Mouse (Mus musculus) stomach, embryonic 16.5 days (tissue): ENCODE measurements around the gene Gpr89. TPM values are rescaled to one million over a fixed set of nuclear protein-coding genes. Genes with fewer than 3 reads are reported as not detected.
A peak's percentile ranks its signal among the peaks of the same experiment; 100 is the strongest.

Experiments
- ATAC-seq: fragments of 200-750 bp; cut with Nextera tagmentation; 2 replicates; pipeline ENCODE4 v1.8.0; 2017; ENCODE audit warnings: moderate number of reproducible peaks, moderate TSS enrichment; ENCODE audit not compliant: insufficient read depth, low FRiP score
- H3K27ac ChIP-seq: fragments of 300-500 bp; sonication (generic); 2 replicates; pipeline ENCODE4 v1.5.1; 2014; ENCODE audit warnings: low read length
- H3K27me3 ChIP-seq: fragments of 300-500 bp; sonication (generic); 2 replicates; pipeline ENCODE4 v1.6.1; 2014; ENCODE audit warnings: low read length, control low read depth, mixed read lengths; ENCODE audit not compliant: control insufficient read depth, insufficient read depth
- H3K36me3 ChIP-seq: fragments of 300-500 bp; sonication (generic); 2 replicates; pipeline ENCODE4 v1.6.1; 2014; ENCODE audit warnings: low read length; ENCODE audit not compliant: control insufficient read depth, insufficient read depth
- H3K4me1 ChIP-seq: fragments of 300-500 bp; sonication (generic); 2 replicates; pipeline ENCODE4 v1.6.1; 2014; ENCODE audit warnings: low read length, control low read depth, mixed read lengths; ENCODE audit not compliant: control insufficient read depth, insufficient read depth
- H3K4me2 ChIP-seq: fragments of 300-500 bp; sonication (generic); 2 replicates; pipeline ENCODE4 v1.6.1; 2014; ENCODE audit warnings: low read depth, low read length, mixed read lengths
- H3K4me3 ChIP-seq: fragments of 300-500 bp; sonication (generic); replicated peaks from 2 replicates; pipeline ENCODE4 v1.5.1; 2014; ENCODE audit warnings: mild to moderate bottlenecking, low read length
- H3K9ac ChIP-seq: fragments of 300-500 bp; sonication (generic); 2 replicates; pipeline ENCODE4 v1.6.1; 2014; ENCODE audit warnings: low read length
- H3K9me3 ChIP-seq: fragments of 300-500 bp; sonication (generic); replicated peaks from 2 replicates; pipeline ENCODE4 v1.6.1; 2016; ENCODE audit warnings: low read length, control low read depth; ENCODE audit not compliant: control insufficient read depth
- WGBS: fragments of 180-500 bp; shearing (Covaris S2); extraction: QIAGEN DNeasy Blood & Tissue Kit; methylation state at CpG from one replicate; pipeline ENCODE4 v1.1.7; 2014; 5-methylcytosine and 5-hydroxymethylcytosine counted together
- polyA plus RNA-seq: library from polyadenylated mRNA; unstranded; fragments of >200 nt; fragmentation: Nextera tagmentation; extraction: Ambion mirVana; gene quantifications from 2 replicates; pipeline ENCODE4 v1.2.1, GENCODE M21; 2015

Gene Gpr89
- polyA plus RNA-seq, 1 experiment from 2014 or later: 50.3 TPM

GRCm38 (mm10) chr3:96920991-96921390, 15.8 kb upstream of the Gpr89 start:
- 63% methylated on average over 7 of the region's 7 CpGs for WGBS

DNA sequence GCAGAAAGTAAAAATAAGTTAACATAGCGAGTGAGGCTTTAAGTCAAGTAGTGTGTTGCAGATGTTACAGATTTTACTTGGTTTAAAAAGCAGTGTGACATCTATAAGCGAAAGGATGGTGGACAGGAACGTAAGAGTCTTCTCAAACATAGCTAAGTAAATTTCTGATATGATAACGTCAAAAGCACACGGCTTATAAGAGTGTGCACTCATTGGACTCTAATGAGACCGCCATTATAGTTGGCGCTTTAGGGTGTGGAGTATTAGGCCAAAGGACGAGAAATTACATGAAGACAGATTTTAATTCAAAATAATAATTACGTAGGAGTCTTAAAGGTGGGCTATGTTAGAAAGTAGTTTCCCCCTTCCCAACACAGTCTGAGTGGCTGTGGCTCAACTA, 446 bp upstream of the Gpr89 start:
- Histone ChIP-seq H3K36me3 (no peaks in the 10 kb centered on the region), H3K27me3 (no peaks in the 10 kb centered on the region), H3K4me1 (peaks cover 12% of the 10 kb centered on the region; the same call in 1 of the 2 replicates), H3K27ac (no peak overlapping the region), H3K4me3 (peak overlapping the region; percentile 84), H3K9ac (peak overlapping the region; percentile 91), H3K4me2 (peak overlapping the region; percentile 83), H3K9me3 (no peaks in the 10 kb centered on the region)
- 37% methylated on average over 9 of the region's 9 CpGs for WGBS
- no peak for ATAC-seq

More at GRCm38 (mm10) chr3:96920991-96921390, 15.8 kb upstream of the Gpr89 start:
- Histone ChIP-seq H3K9ac (no peak overlapping the region), H3K27ac (no peak overlapping the region), H3K36me3 (no peaks in the 10 kb centered on the region), H3K27me3 (no peaks in the 10 kb centered on the region), H3K4me2 (no peak overlapping the region), H3K4me3 (no peak overlapping the region), H3K9me3 (no peaks in the 10 kb centered on the region), H3K4me1 (no peaks in the 10 kb centered on the region)
- no peak for ATAC-seq

DNA sequence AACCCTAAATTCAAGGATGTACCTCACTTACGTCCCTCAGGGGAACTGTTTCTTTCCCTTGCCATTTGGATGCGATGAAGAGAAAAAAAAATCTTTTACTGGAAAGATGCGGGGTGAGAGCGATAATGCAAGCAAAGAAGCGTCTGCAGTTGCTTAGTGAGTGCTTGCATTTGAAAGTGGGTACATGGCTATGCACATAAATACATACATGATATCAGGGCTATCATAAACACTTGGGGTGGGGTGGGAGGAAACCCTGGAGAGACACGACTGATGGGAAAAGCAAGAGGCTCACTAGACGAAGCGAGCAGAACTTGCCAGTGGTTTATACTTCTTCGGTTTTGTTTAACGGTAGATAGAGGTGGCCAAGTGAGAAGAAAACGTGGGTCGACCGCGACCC, 753 bp downstream of the Gpr89 start, which contains the start of gene Gja5:
Gja5 (plus strand) TSS at position 301 of the 400 bp plus-strand sequence.
- Histone ChIP-seq H3K4me2 (peak within 1 kb of the TSS; percentile 83), H3K9me3 (no peaks in the 10 kb centered on the region), H3K36me3 (no peaks in the 10 kb centered on the region), H3K4me1 (peaks cover 12% of the 10 kb centered on the region; the same call in 1 of the 2 replicates), H3K9ac (peak within 1 kb of the TSS; percentile 91), H3K27me3 (no peaks in the 10 kb centered on the region), H3K27ac (peak within 1 kb of the TSS; percentile 1; the same call in 1 of the 2 replicates), H3K4me3 (peak within 1 kb of the TSS; percentile 84)
- ATAC-seq: no peak
- 13% methylated on average over 14 of the region's 14 CpGs for WGBS

- WGBS: 88% methylated on average over 4 of the region's 4 CpGs
- Histone ChIP-seq H3K27ac (no peak overlapping the region), H3K4me3 (no peak overlapping the region), H3K4me2 (no peak overlapping the region), H3K36me3 (peaks cover 6% of the 10 kb centered on the region; the same call in 1 of the 2 replicates), H3K27me3 (no peaks in the 10 kb centered on the region), H3K9ac (no peak overlapping the region), H3K4me1 (peaks cover 12% of the 10 kb centered on the region; the same call in 1 of the 2 replicates), H3K9me3 (no peaks in the 10 kb centered on the region)
- no peak for ATAC-seq
These were observed 2.7 kb downstream of the Gpr89 start for GRCm38 (mm10) chr3:96902336-96902999.

- WGBS: 91% methylated on average over 7 of the region's 7 CpGs
- no peak overlapping the region for H3K27ac ChIP-seq
- ATAC-seq: no peak
- peaks cover 1% of the 10 kb centered on the region; the same call in 1 of the 2 replicates for H3K36me3 ChIP-seq
- no peaks in the 10 kb centered on the region for H3K9me3 ChIP-seq
- H3K9ac ChIP-seq: no peak overlapping the region
- no peaks in the 10 kb centered on the region for H3K4me1 ChIP-seq
- no peaks in the 10 kb centered on the region for H3K27me3 ChIP-seq
- H3K4me3 ChIP-seq: no peak overlapping the region
- no peak overlapping the region for H3K4me2 ChIP-seq
These were observed 21.5 kb downstream of the Gpr89 start for GRCm38 (mm10) chr3:96883690-96884089.

- Histone ChIP-seq H3K27me3 (no peaks in the 10 kb centered on the region), H3K36me3 (no peaks in the 10 kb centered on the region; the same call in 1 of the 2 replicates), H3K4me3 (no peak overlapping the region), H3K9me3 (no peaks in the 10 kb centered on the region), H3K4me1 (no peaks in the 10 kb centered on the region), H3K9ac (no peak overlapping the region), H3K27ac (no peak overlapping the region), H3K4me2 (no peak overlapping the region)
- 95% methylated on average over 14 of the region's 14 CpGs for WGBS
- no peak for ATAC-seq
These were observed 22.9 kb downstream of the Gpr89 start for GRCm38 (mm10) chr3:96882061-96882849.

DNA sequence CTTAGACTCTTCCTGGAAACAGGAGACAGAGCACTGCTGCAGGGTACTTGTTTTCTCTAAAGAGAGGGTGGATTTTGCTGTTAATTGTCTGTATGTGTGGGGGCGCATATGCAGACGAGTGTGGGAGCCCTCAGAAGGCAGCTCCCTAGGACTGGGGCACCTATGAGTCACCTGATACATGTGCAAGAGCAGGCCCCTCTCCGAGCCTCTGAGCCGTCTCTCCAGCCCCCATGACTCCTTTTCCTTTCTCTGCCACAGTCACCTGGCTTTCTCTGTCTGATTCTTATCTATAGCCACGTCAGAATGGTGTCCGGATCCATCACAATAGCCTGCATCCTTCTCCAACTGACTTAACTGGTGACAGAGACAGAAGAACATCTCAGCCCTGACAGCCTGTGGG, 23.6 kb downstream of the Gpr89 start:
- Histone ChIP-seq H3K27ac (no peak overlapping the region), H3K9ac (no peak overlapping the region), H3K4me2 (no peak overlapping the region), H3K27me3 (no peaks in the 10 kb centered on the region), H3K9me3 (no peaks in the 10 kb centered on the region), H3K4me1 (no peaks in the 10 kb centered on the region), H3K4me3 (no peak overlapping the region), H3K36me3 (no peaks in the 10 kb centered on the region)
- 81% methylated on average over 6 of the region's 6 CpGs for WGBS
- no peak for ATAC-seq

- H3K9me3 ChIP-seq: no peaks in the 10 kb centered on the region
- no peaks in the 10 kb centered on the region for H3K27me3 ChIP-seq
- no peaks in the 10 kb centered on the region for H3K4me1 ChIP-seq
- no peak overlapping the region for H3K4me3 ChIP-seq
- ATAC-seq: no peak
- H3K36me3 ChIP-seq: no peaks in the 10 kb centered on the region
- 87% methylated on average over 4 of the region's 4 CpGs for WGBS
- H3K9ac ChIP-seq: no peak overlapping the region
- H3K4me2 ChIP-seq: no peak overlapping the region
- H3K27ac ChIP-seq: no peak overlapping the region
These were observed 24.8 kb downstream of the Gpr89 start for GRCm38 (mm10) chr3:96880385-96880784.

DNA sequence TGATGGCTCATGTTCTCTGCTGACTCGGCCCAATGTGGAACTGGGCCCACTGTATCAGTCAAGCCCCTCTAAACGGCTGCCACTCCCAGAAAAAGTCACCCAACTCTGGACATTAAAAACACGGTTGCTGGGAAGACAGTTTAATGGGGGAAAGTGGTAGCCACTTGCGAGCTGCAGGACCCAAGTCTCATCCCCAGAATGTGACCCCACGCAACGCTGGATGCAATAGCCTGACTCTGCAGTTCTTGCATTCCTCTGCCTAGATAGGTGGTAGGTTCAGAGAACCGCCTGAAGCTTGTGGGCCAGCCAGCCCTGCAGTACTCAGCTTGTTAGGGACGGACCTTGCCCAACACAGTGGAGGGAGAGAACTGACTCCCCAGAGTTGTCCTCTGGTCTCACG, 25.6 kb downstream of the Gpr89 start:
- Histone ChIP-seq H3K9me3 (no peaks in the 10 kb centered on the region), H3K4me3 (no peak overlapping the region), H3K27ac (no peak overlapping the region), H3K27me3 (no peaks in the 10 kb centered on the region), H3K36me3 (0 out of 2 replicates have a peak, but pooled peaks cover 1% of the 10 kb centered on the region), H3K9ac (no peak overlapping the region), H3K4me2 (no peak overlapping the region), H3K4me1 (no peaks in the 10 kb centered on the region)
- ATAC-seq: no peak
- 88% methylated on average over 9 of the region's 9 CpGs for WGBS
